Mouse (Mus musculus) testis, adult 2 months (tissue): ENCODE measurements around the gene Akap13.

ENCODE experiments used
- CTCF ChIP-seq: fragments of 200-500 bp; IDR thresholded peaks from 2 replicates; pipeline ENCODE4 v1.5.1; 2012; ENCODE audit warnings: low read depth, mild to moderate bottlenecking, inconsistent platforms, low read length, moderate library complexity; ENCODE audit not compliant: control insufficient read depth, insufficient read depth, insufficient replicate concordance
- POLR2A ChIP-seq: fragments of 200-500 bp; IDR thresholded peaks from 2 replicates; pipeline ENCODE4 v1.6.1; 2012; ENCODE audit warnings: low read depth, mild to moderate bottlenecking, inconsistent platforms, low read length, moderate library complexity; ENCODE audit not compliant: control insufficient read depth

DNA sequence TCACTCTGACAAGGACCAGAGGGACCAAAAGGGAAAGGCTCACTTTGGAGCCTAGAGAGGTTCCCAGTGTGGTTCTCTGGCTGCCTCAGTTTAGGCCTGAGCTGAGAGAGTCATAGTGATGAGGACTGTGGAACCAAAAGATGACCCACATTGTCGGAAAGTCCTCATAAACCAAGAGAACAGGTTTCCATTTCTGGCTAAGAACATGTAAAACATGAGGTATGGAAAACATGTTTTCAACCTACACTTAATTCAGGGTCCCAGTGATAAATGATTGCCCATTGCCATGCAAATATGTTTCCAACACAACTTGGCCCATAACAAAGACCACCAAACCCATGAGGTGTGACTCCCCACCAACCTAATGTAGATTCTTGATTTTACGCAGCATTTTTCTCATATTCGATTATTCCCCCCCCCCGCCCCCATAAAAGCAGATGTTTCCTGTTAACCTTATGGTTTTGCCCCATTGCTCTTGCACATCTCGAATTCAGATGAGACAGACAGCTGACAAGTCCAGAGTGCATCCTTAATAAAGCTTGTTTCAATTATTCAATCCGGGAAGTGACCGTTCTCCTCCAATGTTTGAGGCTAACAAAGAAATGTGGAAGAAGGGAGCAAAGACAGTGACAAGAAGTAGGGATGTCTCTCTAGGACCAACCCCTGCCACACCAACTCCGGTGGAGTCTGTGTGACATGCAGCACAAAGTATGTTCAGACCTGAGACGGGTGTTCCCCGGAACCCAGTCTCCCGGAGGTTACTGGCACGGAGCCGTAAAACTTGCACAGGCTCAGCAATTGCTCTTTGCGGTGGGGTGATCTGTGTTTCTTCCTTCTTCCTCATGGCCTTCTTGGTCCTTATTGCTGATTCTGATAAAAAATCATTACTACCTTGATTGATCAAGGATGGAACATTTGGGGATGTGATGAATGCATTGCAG, 330.3 kb downstream of the Akap13 start:
- TF ChIP-seq CTCF (no peak), POLR2A (no peak)
